Mouse (Mus musculus) kidney, embryonic 16.5 days (tissue): Measurements from ENCODE around the gene Etfa. TPM values are rescaled to one million over a fixed set of nuclear protein-coding genes. Genes with fewer than 3 reads are reported as not detected.

Experiments used
- ATAC-seq: fragments of 200-750 bp; cut with Nextera tagmentation; 2 replicates; pipeline ENCODE4 v1.8.0; 2017; ENCODE audit warnings: moderate TSS enrichment; ENCODE audit not compliant: low FRiP score, low TSS enrichment
- H3K27ac ChIP-seq: fragments of 300-500 bp; sonication (generic); 2 replicates; pipeline ENCODE4 v1.5.1; 2014; ENCODE audit warnings: low read length
- H3K27me3 ChIP-seq: fragments of 300-500 bp; sonication (generic); 2 replicates; pipeline ENCODE4 v1.6.1; 2014; ENCODE audit warnings: low read length, control low read depth, mixed read lengths; ENCODE audit not compliant: insufficient read depth
- H3K36me3 ChIP-seq: fragments of 300-500 bp; sonication (generic); 2 replicates; pipeline ENCODE4 v1.6.1; 2014; ENCODE audit warnings: low read length, control low read depth, mixed read lengths; ENCODE audit not compliant: insufficient read depth
- H3K4me1 ChIP-seq: fragments of 300-500 bp; sonication (generic); 2 replicates; pipeline ENCODE4 v1.6.1; 2014; ENCODE audit warnings: low read length, control low read depth, mixed read lengths; ENCODE audit not compliant: insufficient read depth
- H3K4me2 ChIP-seq: fragments of 300-500 bp; sonication (generic); replicated peaks from 2 replicates; pipeline ENCODE4 v1.6.1; 2014; ENCODE audit warnings: low read depth, low read length
- H3K4me3 ChIP-seq: fragments of 300-500 bp; sonication (generic); 2 replicates; pipeline ENCODE4 v1.5.1; 2014; ENCODE audit warnings: mild to moderate bottlenecking, low read length
- H3K9ac ChIP-seq: fragments of 300-500 bp; sonication (generic); replicated peaks from 2 replicates; pipeline ENCODE4 v1.6.1; 2014; ENCODE audit warnings: low read length
- H3K9me3 ChIP-seq: fragments of 300-500 bp; sonication (generic); 2 replicates; pipeline ENCODE4 v1.6.1; 2016; ENCODE audit warnings: low read length, control low read depth
- WGBS: fragments of 180-500 bp; shearing (Covaris S2); extraction: QIAGEN DNeasy Blood & Tissue Kit; methylation state at CpG from one replicate; pipeline ENCODE4 v1.1.7; 2014; 5-methylcytosine and 5-hydroxymethylcytosine counted together
- polyA plus RNA-seq: library from polyadenylated mRNA; unstranded; fragments of >200 nt; fragmentation: Nextera tagmentation; extraction: Ambion mirVana; gene quantifications from 2 replicates; pipeline ENCODE4 v1.2.1, GENCODE M21; 2015

Gene Etfa
- polyA plus RNA-seq, 1 experiment from 2014 or later, result 242 TPM

GRCm38 (mm10) chr9:55406773-55407172 is 105.3 kb downstream of the Etfa start:
- no peaks in the 10 kb centered on the region for H3K27me3 ChIP-seq
- no peak overlapping the region for H3K9ac ChIP-seq
- peak; percentile 67 for ATAC-seq
- WGBS, result 39% methylated on average over 2 of the region's 2 CpGs
- no peak overlapping the region for H3K27ac ChIP-seq
- H3K9me3 ChIP-seq, result no peaks in the 10 kb centered on the region
- no peaks in the 10 kb centered on the region for H3K36me3 ChIP-seq
- H3K4me3 ChIP-seq, result no peak overlapping the region
- H3K4me2 ChIP-seq, result no peak overlapping the region
- H3K4me1 ChIP-seq, result peaks cover 24% of the 10 kb centered on the region; the same call in 1 of the 2 replicates

- no peaks in the 10 kb centered on the region for H3K27me3 ChIP-seq
- no peak overlapping the region for H3K4me3 ChIP-seq
- peaks cover 19% of the 10 kb centered on the region; the same call in 1 of the 2 replicates for H3K4me1 ChIP-seq
- H3K9me3 ChIP-seq, result no peaks in the 10 kb centered on the region
- H3K4me2 ChIP-seq, result no peak overlapping the region
- no peak overlapping the region for H3K9ac ChIP-seq
- 63% methylated on average over 6 of the region's 6 CpGs for WGBS
- H3K27ac ChIP-seq, result no peak overlapping the region
- H3K36me3 ChIP-seq, result no peaks in the 10 kb centered on the region
- ATAC-seq, result no peak
Observed at GRCm38 (mm10) chr9:55404976-55405702, 106.9 kb downstream of the Etfa start.

Other genes starting within 250 kb of the Etfa start
- gene Nrg4, start 185.4 kb downstream of the Etfa start, polyA plus RNA-seq, result 0.71 and 0.95 TPM in 2 replicates
- 0.32 and 0.47 TPM in 2 replicates for gene Tmem266, start 185.3 kb downstream of the Etfa start, polyA plus RNA-seq
- gene Isl2, start 26.4 kb upstream of the Etfa start, polyA plus RNA-seq, result not detected in 2 replicates